Mouse (Mus musculus): ENCODE measurements around the gene Smim11.

GRCm38 (mm10) chr16:92334600-92334999 lies 33.5 kb downstream of the Smim11 start:
- peak; percentile 60 for TF ChIP-seq CTCF (IDR thresholded peaks at IDR 0.05; ENCODE audit: low read depth)
- no peak for TF ChIP-seq EP300 (optimal IDR thresholded peaks at IDR 0.05)

Data from stomach, postnatal 0 days (tissue).